Comparison of ENCODE assay signal across 8 mouse cellular contexts in the genomic region with DNA sequence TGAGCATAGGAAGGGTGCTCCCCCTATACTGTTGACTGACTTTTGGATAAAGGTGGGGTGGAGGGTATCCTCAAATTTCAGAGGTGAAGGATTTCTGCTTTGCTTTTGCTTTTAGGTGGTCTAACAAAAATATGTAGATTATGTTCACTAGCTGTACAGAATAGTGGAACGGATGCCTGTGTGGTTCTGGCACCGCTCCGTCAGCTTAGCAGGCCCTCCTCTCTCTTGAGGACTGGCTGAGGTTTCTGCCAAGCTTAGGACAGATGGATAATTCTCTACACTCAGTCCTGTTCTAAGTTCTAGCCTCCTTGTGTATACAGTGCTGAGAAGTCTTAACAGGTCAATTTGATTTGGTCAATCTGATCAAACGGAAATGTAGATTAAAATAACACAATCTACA. TPM values are rescaled to one million over a fixed set of nuclear protein-coding genes. Genes with fewer than 3 reads are reported as not detected.
DNase-seq lines count a peak whose midpoint lies in the region; ATAC-seq and TF ChIP-seq lines count a peak whose summit lies in the region.

No protein-coding gene starts in this region.

- peak overlapping the region; percentile 76 to 84 for H3K4me3 ChIP-seq in ES-E14 (ENCODE audit: insufficient read depth in 1 of 2, low read depth in 1 of 2, low read length in 2 of 2, poor library complexity in 1 of 2, severe bottlenecking in 1 of 2)
- peak overlapping the region; percentile 46 for H3K4me3 ChIP-seq in forebrain, postnatal 0 days (ENCODE audit: low read depth, low read length)
- H3K4me3 ChIP-seq in liver, embryonic 14.5 days (ENCODE audit: insufficient read depth in 1 of 2, low read depth in 2 of 2, low read length in 2 of 2) = peak overlapping the region; percentile 87 to 92

- peak; percentile 92 for DNase-seq in heart, adult 11 months
- no peak for DNase-seq in heart, adult 8-10 months (ENCODE audit: low spot score)
- DNase-seq in ES-E14 (ENCODE audit: low read depth, low spot score) = no peak
- DNase-seq in forebrain, postnatal 0 days = no peak
- DNase-seq in liver, embryonic 14.5 days (ENCODE audit: low read depth in 3 of 3, low spot score in 3 of 3) = no peak
- DNase-seq in urinary bladder, postnatal 25 days (ENCODE audit: low spot score) = no peak
- no peak for DNase-seq in urinary bladder, postnatal 4 days (ENCODE audit: low spot score in 2 of 2)
- no peak for DNase-seq in layer of hippocampus, postnatal 36 days

- no peak for TF ChIP-seq CTCF in forebrain, postnatal 0 days (IDR thresholded peaks at IDR 0.05; ENCODE audit: low read depth)
- TF ChIP-seq CTCF in liver, embryonic 14.5 days (IDR thresholded peaks at IDR 0.05; ENCODE audit: low read depth) = no peak

- H3K9me3 ChIP-seq in ES-E14 (ENCODE audit: control insufficient read depth, insufficient read depth, low read depth, low read length) = no peaks in the 10 kb centered on the region
- H3K9me3 ChIP-seq in forebrain, postnatal 0 days (ENCODE audit: low read length) = no peaks in the 10 kb centered on the region
- H3K9me3 ChIP-seq in liver, embryonic 14.5 days (ENCODE audit: control insufficient read depth, low read length) = no peaks in the 10 kb centered on the region

- TF ChIP-seq EP300 in liver, embryonic 14.5 days (IDR thresholded peaks at IDR 0.05; ENCODE audit: low read depth) = no peak

- WGBS in forebrain, postnatal 0 days = 48% methylated on average over 4 of the region's 4 CpGs
- WGBS in liver, embryonic 14.5 days (ENCODE audit: insufficient replicate concordance) = 61% methylated on average over 4 of the region's 4 CpGs

- H3K27ac ChIP-seq in ES-E14 (ENCODE audit: insufficient read depth, low read depth, low read length, poor library complexity, severe bottlenecking) = no peak overlapping the region
- no peak overlapping the region; the same call in 1 of the 2 replicates for H3K27ac ChIP-seq in forebrain, postnatal 0 days (ENCODE audit: low read depth, low read length)
- H3K27ac ChIP-seq in liver, embryonic 14.5 days = no peak overlapping the region

- in situ Hi-C loops in ES-E14 (cut with MboI; ENCODE audit: low sequenced_read_pairs in 2 of 2, unreplicated experiment in 2 of 2) = no loop called here

- peak overlapping the region; percentile 87; the same call in 1 of the 2 replicates for H3K9ac ChIP-seq in ES-E14 (ENCODE audit: insufficient read depth, low read depth, low read length, poor library complexity, severe bottlenecking)
- peak overlapping the region; percentile 56 for H3K9ac ChIP-seq in forebrain, postnatal 0 days
- peak overlapping the region; percentile 83 for H3K9ac ChIP-seq in liver, embryonic 14.5 days (replicated peaks)

- no peak for ATAC-seq in forebrain, postnatal 0 days
- peak; percentile 14; the same call in 1 of the 2 replicates for ATAC-seq in liver, embryonic 14.5 days (ENCODE audit: insufficient read depth)

- H3K4me1 ChIP-seq in ES-E14 (ENCODE audit: control insufficient read depth in 2 of 2, insufficient read depth in 2 of 2, low read length in 2 of 2, poor library complexity in 1 of 2) = peaks cover 0 to 5% of the 10 kb centered on the region in 2 experiments; a peak in 2 of 4 replicates
- H3K4me1 ChIP-seq in forebrain, postnatal 0 days (ENCODE audit: insufficient read depth) = peaks cover 13% of the 10 kb centered on the region; the same call in 1 of the 2 replicates
- H3K4me1 ChIP-seq in liver, embryonic 14.5 days (replicated peaks; ENCODE audit: control insufficient read depth in 2 of 2, insufficient read depth in 2 of 2, low read length in 1 of 2) = peaks cover 5 to 12% of the 10 kb centered on the region in 2 experiments

- H3K4me2 ChIP-seq in forebrain, postnatal 0 days (ENCODE audit: low read depth) = peak overlapping the region; percentile 86
- peak overlapping the region; percentile 94 for H3K4me2 ChIP-seq in liver, embryonic 14.5 days (ENCODE audit: low read depth)

- peaks cover 23% of the 10 kb centered on the region for H3K36me3 ChIP-seq in ES-E14 (ENCODE audit: control insufficient read depth, insufficient read depth, low read length, poor library complexity, severe bottlenecking)
- peaks cover 38% of the 10 kb centered on the region for H3K36me3 ChIP-seq in forebrain, postnatal 0 days (ENCODE audit: insufficient read depth)
- H3K36me3 ChIP-seq in liver, embryonic 14.5 days (replicated peaks; ENCODE audit: control insufficient read depth, insufficient read depth, low read depth) = peaks cover 12% of the 10 kb centered on the region

- no peaks in the 10 kb centered on the region for H3K27me3 ChIP-seq in forebrain, postnatal 0 days (ENCODE audit: insufficient read depth, low read length)
- H3K27me3 ChIP-seq in liver, embryonic 14.5 days (ENCODE audit: control insufficient read depth, insufficient read depth, low read length) = no peaks in the 10 kb centered on the region

TF ChIP-seq in ES-E14, 5 proteins besides CTCF, POLR2A, EP300 and RAD21:
- TF ChIP-seq MAFK (IDR thresholded peaks at IDR 0.05; ENCODE audit: insufficient read depth, low read depth, low read length) = no peak
- no peak for TF ChIP-seq ZNF384 (IDR thresholded peaks at IDR 0.05; ENCODE audit: low read depth, low read length)
- TF ChIP-seq HCFC1 (IDR thresholded peaks at IDR 0.05; ENCODE audit: borderline replicate concordance, insufficient read depth, low read length) = no peak
- TF ChIP-seq CHD2 (IDR thresholded peaks at IDR 0.05; ENCODE audit: low read depth, low read length) = no peak
- TF ChIP-seq ZC3H11A (IDR thresholded peaks at IDR 0.05; ENCODE audit: borderline replicate concordance, low read depth, low read length) = no peak

RNA-seq across cellular contexts. Expression of gene Cgref1, which starts 5.1 kb away (rescaled TPM):
- total RNA-seq in heart, adult 8-10 months (2022) = under 1 TPM; 0.37 to 0.97 (median 0.60) TPM
- 14.7 and 21.5 TPM in 2 replicates for total RNA-seq in ES-E14 (2012; rRNA removed)
- total RNA-seq in forebrain, postnatal 0 days (2014; rRNA removed) = 67.3 and 82.1 TPM in 2 replicates
- 61.0 and 63.5 TPM in 2 replicates for polyA plus RNA-seq in forebrain, postnatal 0 days (2015; fragmentation: Nextera tagmentation; extraction: Ambion mirVana)
- 2.9 and 4.2 TPM in 2 replicates for polyA plus RNA-seq in liver, embryonic 14.5 days (2012; rRNA removed)
- 5.1 and 5.4 TPM in 2 replicates for polyA plus RNA-seq in liver, embryonic 14.5 days (2014; fragmentation: Nextera tagmentation; extraction: Ambion mirVana)
- 10 to 100 TPM; 16.5 to 16.7 TPM for total RNA-seq in layer of hippocampus, postnatal 36 days (2021)

RNA-seq across cellular contexts. Expression of gene Preb, which starts 9.7 kb away (rescaled TPM):
- total RNA-seq in heart, adult 8-10 months (2022) = 10 to 100 TPM; 82.1 to 97.6 (median 89.6) TPM
- total RNA-seq in ES-E14 (2012; rRNA removed) = 94.2 and 96.4 TPM in 2 replicates
- 23.7 and 42.7 TPM in 2 replicates for total RNA-seq in forebrain, postnatal 0 days (2014; rRNA removed)
- 65.1 and 77.0 TPM in 2 replicates for polyA plus RNA-seq in forebrain, postnatal 0 days (2015; fragmentation: Nextera tagmentation; extraction: Ambion mirVana)
- polyA plus RNA-seq in liver, embryonic 14.5 days (2012; rRNA removed) = 89.2 and 95.2 TPM in 2 replicates
- 53.8 and 59.6 TPM in 2 replicates for polyA plus RNA-seq in liver, embryonic 14.5 days (2014; fragmentation: Nextera tagmentation; extraction: Ambion mirVana)
- total RNA-seq in layer of hippocampus, postnatal 36 days (2021) = 100 to 1,000 TPM; 115 to 137 TPM

RNA-seq across cellular contexts. Expression of gene Tcf23, which starts 18.0 kb away (rescaled TPM):
- 1 to 10 TPM in 1 of 4 experiments, under 1 TPM in 3; 0.85 to 1.9 (median 0.91) TPM for total RNA-seq in heart, adult 8-10 months (2022)
- 0.05 and 0.27 TPM in 2 replicates for total RNA-seq in ES-E14 (2012; rRNA removed)
- not detected in 2 replicates for total RNA-seq in forebrain, postnatal 0 days (2014; rRNA removed)
- polyA plus RNA-seq in forebrain, postnatal 0 days (2015; fragmentation: Nextera tagmentation; extraction: Ambion mirVana) = not detected in 2 replicates
- 0.01 TPM in 2 replicates for polyA plus RNA-seq in liver, embryonic 14.5 days (2012; rRNA removed)
- 0.09 TPM in 1 of 2 replicates, not detected in the other for polyA plus RNA-seq in liver, embryonic 14.5 days (2014; fragmentation: Nextera tagmentation; extraction: Ambion mirVana)
- total RNA-seq in layer of hippocampus, postnatal 36 days (2021) = under 1 TPM; 0.10 to 0.13 TPM

RNA-seq across cellular contexts. Expression of gene Khk, which starts 29.2 kb away (rescaled TPM):
- total RNA-seq in heart, adult 8-10 months (2022) = 10 to 100 TPM; 23.8 to 31.8 (median 26.6) TPM
- total RNA-seq in ES-E14 (2012; rRNA removed) = 14.9 and 21.2 TPM in 2 replicates
- 4.5 and 5.3 TPM in 2 replicates for total RNA-seq in forebrain, postnatal 0 days (2014; rRNA removed)
- 11.7 and 13.2 TPM in 2 replicates for polyA plus RNA-seq in forebrain, postnatal 0 days (2015; fragmentation: Nextera tagmentation; extraction: Ambion mirVana)
- polyA plus RNA-seq in liver, embryonic 14.5 days (2012; rRNA removed) = 30.3 and 31.1 TPM in 2 replicates
- polyA plus RNA-seq in liver, embryonic 14.5 days (2014; fragmentation: Nextera tagmentation; extraction: Ambion mirVana) = 38.8 and 40.8 TPM in 2 replicates
- total RNA-seq in layer of hippocampus, postnatal 36 days (2021) = 10 to 100 TPM; 10.1 to 13.6 TPM

RNA-seq across cellular contexts. Expression of gene Emilin1, which starts 37.2 kb away (rescaled TPM):
- 10 to 100 TPM; 13.9 to 16.6 (median 16.0) TPM for total RNA-seq in heart, adult 8-10 months (2022)
- total RNA-seq in ES-E14 (2012; rRNA removed) = 14.3 and 16.6 TPM in 2 replicates
- total RNA-seq in forebrain, postnatal 0 days (2014; rRNA removed) = 10.0 and 11.3 TPM in 2 replicates
- 9.6 and 10.0 TPM in 2 replicates for polyA plus RNA-seq in forebrain, postnatal 0 days (2015; fragmentation: Nextera tagmentation; extraction: Ambion mirVana)
- polyA plus RNA-seq in liver, embryonic 14.5 days (2012; rRNA removed) = 18.4 and 22.2 TPM in 2 replicates
- polyA plus RNA-seq in liver, embryonic 14.5 days (2014; fragmentation: Nextera tagmentation; extraction: Ambion mirVana) = 21.3 and 23.2 TPM in 2 replicates
- total RNA-seq in layer of hippocampus, postnatal 36 days (2021) = 1 to 10 TPM; 2.0 to 2.3 TPM
